Mouse (Mus musculus) C2C12 (cell line): ENCODE results near the gene Dlgap1. TPM values are rescaled to one million over a fixed set of nuclear protein-coding genes. Genes with fewer than 3 reads are reported as not detected.

Experiments used
- H3K27me3 ChIP-seq: one replicate; pipeline ENCODE4 v1.6.1; 2011; ENCODE audit not compliant: control insufficient read depth, insufficient read depth, insufficient read length
- H3K36me3 ChIP-seq: one replicate; pipeline ENCODE4 v1.6.1; 2011; ENCODE audit not compliant: control insufficient read depth, insufficient read depth
- H3K4me3 ChIP-seq: one replicate; pipeline ENCODE4 v1.5.1; 2011; ENCODE audit warnings: mild to moderate bottlenecking, control low read depth; ENCODE audit not compliant: poor library complexity, insufficient read depth, severe bottlenecking
- H3K79me2 ChIP-seq: one replicate; pipeline ENCODE4 v1.6.1; 2011; ENCODE audit not compliant: control insufficient read depth, insufficient read depth
- H3K79me3 ChIP-seq: one replicate; pipeline ENCODE4 v1.6.1; 2011; ENCODE audit warnings: low read depth, control low read depth
- H3ac ChIP-seq: one replicate; pipeline ENCODE3; 2011; ENCODE audit warnings: low read depth; ENCODE audit not compliant: control insufficient read depth, insufficient read length
- CEBPB ChIP-seq: IDR thresholded peaks from one replicate; pipeline ENCODE4 v1.6.1; 2011; ENCODE audit warnings: low read depth, mild to moderate bottlenecking, control low read depth, moderate library complexity
- CTCF ChIP-seq: IDR thresholded peaks from one replicate; pipeline ENCODE4 v1.5.1; 2011; ENCODE audit not compliant: control insufficient read depth, insufficient read depth, insufficient read length
- FOSL1 ChIP-seq: IDR thresholded peaks from one replicate; pipeline ENCODE4 v1.8.0; 2011; ENCODE audit warnings: mild to moderate bottlenecking, low read length; ENCODE audit not compliant: poor library complexity, insufficient read depth, severe bottlenecking
- MAX ChIP-seq: IDR thresholded peaks from one replicate; pipeline ENCODE4 v1.6.1; 2011; ENCODE audit warnings: mild to moderate bottlenecking, control low read depth
- MYOD1 ChIP-seq: IDR thresholded peaks from one replicate; pipeline ENCODE4 v1.6.1; 2011; ENCODE audit warnings: low read depth; ENCODE audit not compliant: control insufficient read depth, insufficient read length
- MYOG ChIP-seq: IDR thresholded peaks from one replicate; pipeline ENCODE4 v1.6.1; 2011; ENCODE audit not compliant: control insufficient read depth, insufficient read length; ENCODE audit errors: extremely low read depth
- USF1 ChIP-seq: IDR thresholded peaks from one replicate; pipeline ENCODE4 v1.6.1; 2011; ENCODE audit warnings: low read depth, mild to moderate bottlenecking, control low read depth, moderate library complexity
- polyA plus RNA-seq: library from polyadenylated mRNA; unstranded; fragments of >200 nt; fragmentation: generic; extraction: Trizol; gene quantifications from one replicate; pipeline ENCODE4 v1.2.1, GENCODE M21; 2012; ENCODE audit warnings: missing spikeins

Dlgap1 gene
- polyA plus RNA-seq, 1 experiment, result 0.22 TPM

DNA sequence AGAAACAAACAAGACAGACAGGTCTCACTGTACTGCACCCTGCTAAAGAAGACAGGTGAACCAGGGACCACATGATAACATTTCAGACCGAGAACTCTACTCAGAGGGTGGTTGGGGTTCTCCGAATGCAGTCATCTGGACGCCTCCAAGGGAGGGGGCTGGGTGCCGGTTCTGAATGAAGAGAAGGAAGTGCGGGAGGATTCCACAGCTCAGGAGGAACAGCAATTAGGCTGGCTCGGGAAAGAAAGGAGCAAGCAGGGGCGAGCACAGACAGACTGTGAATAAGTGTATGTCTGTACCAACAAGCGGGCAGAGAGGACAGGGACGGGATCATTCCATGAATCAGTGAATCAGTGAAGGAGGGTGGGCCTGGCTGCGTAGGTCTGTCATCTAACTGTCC lies 744.6 kb downstream of the Dlgap1 start:
- H3K27me3 ChIP-seq, result no peaks in the 10 kb centered on the region
- no peaks in the 10 kb centered on the region for H3K79me3 ChIP-seq
- H3K4me3 ChIP-seq, result no peak overlapping the region
- no peaks in the 10 kb centered on the region for H3K36me3 ChIP-seq
- H3K79me2 ChIP-seq, result no peaks in the 10 kb centered on the region
- TF ChIP-seq CTCF (no peak), MAX (no peak), USF1 (no peak), CEBPB (no peak), MYOD1 (no peak), MYOG (no peak), FOSL1 (no peak)
- no peak overlapping the region for H3ac ChIP-seq

DNA sequence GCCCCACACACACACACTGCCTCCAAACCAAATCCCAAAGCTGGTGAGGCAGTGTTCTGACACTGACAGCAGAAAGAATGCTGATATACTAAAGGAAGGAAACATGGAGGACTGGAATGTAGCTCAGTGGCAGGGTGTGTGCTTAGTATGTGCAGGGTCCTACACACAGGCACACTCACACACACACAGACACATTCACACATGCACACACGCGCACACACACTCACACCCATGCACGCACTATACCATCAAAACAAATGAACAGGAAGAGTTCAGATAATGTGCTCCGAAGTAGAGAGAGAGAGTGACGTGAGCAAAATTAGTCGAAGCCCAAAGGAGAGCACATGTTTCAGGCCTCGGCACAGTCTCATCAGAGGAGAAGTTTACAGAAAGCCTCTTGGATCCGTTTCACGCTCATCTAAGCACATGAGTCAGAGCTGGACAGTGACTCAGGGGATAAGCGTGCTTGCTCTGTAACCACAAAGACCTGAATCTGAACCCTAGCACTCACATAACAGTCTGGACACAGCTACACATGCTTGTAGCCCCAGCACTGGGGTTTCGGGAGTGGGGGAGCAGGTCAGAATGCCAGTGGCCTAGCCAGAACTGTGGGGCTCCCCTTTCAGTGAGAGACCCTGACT lies 750.9 kb downstream of the Dlgap1 start:
- peaks cover 33% of the 10 kb centered on the region for H3K79me2 ChIP-seq
- H3ac ChIP-seq, result peak overlapping the region; percentile 51
- peak; percentile 16 for TF ChIP-seq USF1
- TF ChIP-seq MYOD1, result peak; percentile 65
- TF ChIP-seq MYOG, result no peak
- peak; percentile 96 for TF ChIP-seq FOSL1
- no peak for TF ChIP-seq CEBPB
- no peak for TF ChIP-seq CTCF
- peak; percentile 100 for TF ChIP-seq MAX
- peaks cover 7% of the 10 kb centered on the region for H3K79me3 ChIP-seq
- no peaks in the 10 kb centered on the region for H3K27me3 ChIP-seq
- H3K36me3 ChIP-seq, result no peaks in the 10 kb centered on the region
- H3K4me3 ChIP-seq, result no peak overlapping the region

DNA sequence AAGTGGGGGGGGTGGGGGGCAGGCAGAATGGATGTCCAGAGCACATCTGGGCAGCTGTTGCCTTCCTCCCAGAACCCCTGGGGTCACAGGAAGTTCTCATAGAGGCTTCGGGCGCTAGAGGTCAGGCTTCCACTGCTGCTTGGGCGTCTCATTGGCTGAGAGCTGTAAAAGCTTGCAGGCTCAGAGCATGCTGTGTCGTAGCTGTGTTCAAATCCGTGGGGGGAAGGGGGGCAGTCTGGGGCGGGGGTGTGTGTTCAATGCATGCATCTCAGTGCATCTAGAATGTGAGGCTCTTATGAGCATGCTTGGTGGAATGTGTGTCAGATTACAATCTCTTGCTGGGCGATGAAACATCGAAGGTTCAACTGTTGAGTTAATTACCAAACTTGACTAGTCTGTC lies 751.9 kb downstream of the Dlgap1 start:
- Histone ChIP-seq H3K36me3 (no peaks in the 10 kb centered on the region), H3K79me2 (peaks cover 41% of the 10 kb centered on the region), H3K79me3 (peaks cover 7% of the 10 kb centered on the region), H3K27me3 (no peaks in the 10 kb centered on the region), H3ac (no peak overlapping the region), H3K4me3 (peak overlapping the region; percentile 38)
- TF ChIP-seq MYOD1 (peak; percentile 11), CTCF (no peak), USF1 (no peak), MYOG (no peak), FOSL1 (no peak), MAX (peak; percentile 32), CEBPB (no peak)

DNA sequence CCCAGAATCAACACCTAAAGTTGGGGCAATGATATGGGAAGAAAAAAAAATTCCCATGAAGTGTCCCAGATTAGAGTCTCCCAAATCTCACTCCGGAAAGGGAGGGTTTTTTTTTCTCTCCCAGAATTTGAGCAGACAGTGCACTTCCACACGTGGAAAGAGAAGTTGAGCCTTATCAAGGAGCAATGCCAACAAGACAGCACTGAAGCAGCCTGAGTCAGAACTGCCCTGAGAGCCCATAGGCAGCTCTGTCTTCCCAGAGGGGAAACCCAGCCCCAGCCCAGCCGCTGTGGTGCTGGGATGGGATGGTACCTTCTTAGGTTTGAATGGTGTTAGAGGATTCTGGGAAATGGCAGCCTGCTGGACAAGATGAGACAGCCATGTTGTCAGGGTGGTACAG lies 753.3 kb downstream of the Dlgap1 start:
- Histone ChIP-seq H3ac (peak overlapping the region; percentile 36), H3K36me3 (no peaks in the 10 kb centered on the region), H3K27me3 (no peaks in the 10 kb centered on the region), H3K79me3 (peaks cover 7% of the 10 kb centered on the region), H3K4me3 (peak overlapping the region; percentile 38), H3K79me2 (peaks cover 48% of the 10 kb centered on the region)
- TF ChIP-seq FOSL1 (no peak), CTCF (no peak), MYOD1 (no peak), CEBPB (no peak), USF1 (no peak), MYOG (no peak), MAX (peak; percentile 66)

DNA sequence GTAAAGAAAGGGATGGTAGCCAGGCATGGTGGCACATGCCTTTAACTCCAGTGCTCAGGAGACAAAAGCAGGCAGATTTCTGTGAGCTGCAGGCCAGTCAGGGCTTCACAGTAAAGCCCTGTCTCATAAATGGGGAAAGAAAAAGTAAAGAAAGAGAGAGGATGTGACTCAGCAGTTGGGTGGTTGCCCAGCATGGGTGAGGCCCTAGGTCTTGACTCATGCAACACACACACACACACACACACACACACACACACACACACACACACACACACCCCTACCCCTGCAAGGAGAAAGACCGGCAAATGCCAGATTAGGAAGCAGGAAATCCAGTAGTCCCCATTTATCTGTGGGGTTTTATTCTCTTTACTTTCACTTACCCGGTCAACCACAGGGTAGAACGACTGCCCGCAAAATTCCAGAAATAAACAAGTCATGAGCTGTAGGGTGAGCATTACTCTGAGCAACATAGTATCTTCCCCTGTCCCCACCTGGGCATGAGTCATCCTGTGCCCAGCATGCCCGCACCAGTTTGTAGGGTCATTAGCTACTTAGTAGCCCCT lies 759.9 kb downstream of the Dlgap1 start:
- Histone ChIP-seq H3K79me3 (peaks cover 3% of the 10 kb centered on the region), H3K27me3 (no peaks in the 10 kb centered on the region), H3ac (peak overlapping the region; percentile 40), H3K79me2 (peaks cover 26% of the 10 kb centered on the region), H3K36me3 (no peaks in the 10 kb centered on the region), H3K4me3 (no peak overlapping the region)
- no peak for TF ChIP-seq USF1
- no peak for TF ChIP-seq MYOG
- peak; percentile 76 for TF ChIP-seq MYOD1
- no peak for TF ChIP-seq CEBPB
- TF ChIP-seq MAX, result peak; percentile 86
- TF ChIP-seq CTCF, result no peak
- TF ChIP-seq FOSL1, result peak; percentile 92

DNA sequence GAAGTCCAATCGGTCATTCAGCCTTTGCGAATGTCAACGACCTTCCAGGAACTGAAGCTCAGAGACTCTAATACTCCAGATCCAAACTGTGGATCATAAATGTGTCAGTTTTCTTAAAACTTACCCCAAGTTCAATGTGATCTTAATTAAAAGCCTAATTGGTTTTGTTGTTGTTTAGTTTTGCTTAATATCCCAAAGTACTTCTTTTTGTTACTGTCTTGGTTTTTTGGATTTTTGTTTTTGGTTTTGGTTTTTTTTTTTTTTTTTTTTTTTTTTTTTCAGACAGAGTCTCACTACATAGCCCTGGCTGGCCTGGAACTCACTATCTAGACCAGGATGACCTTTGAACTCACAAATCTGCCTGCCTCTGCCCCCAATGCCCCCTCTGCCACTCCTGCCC lies 765.9 kb downstream of the Dlgap1 start:
- H3ac ChIP-seq, result no peak overlapping the region
- no peaks in the 10 kb centered on the region for H3K36me3 ChIP-seq
- no peaks in the 10 kb centered on the region for H3K79me3 ChIP-seq
- no peaks in the 10 kb centered on the region for H3K79me2 ChIP-seq
- TF ChIP-seq MAX (no peak), CTCF (no peak), FOSL1 (no peak), USF1 (no peak), CEBPB (no peak), MYOG (no peak), MYOD1 (no peak)
- H3K27me3 ChIP-seq, result no peaks in the 10 kb centered on the region
- no peak overlapping the region for H3K4me3 ChIP-seq
